Mouse (Mus musculus) thymus, adult 2 months (tissue): Measurements from ENCODE around the gene Sel1l.

ENCODE experiments used
- CTCF ChIP-seq: fragments of 200-500 bp; IDR thresholded peaks from 2 replicates; pipeline ENCODE4 v1.5.1; 2012; ENCODE audit warnings: mild to moderate bottlenecking, control low read depth, low read length, moderate library complexity, borderline replicate concordance; ENCODE audit not compliant: control insufficient read depth, poor library complexity, insufficient read depth; ENCODE audit errors: extremely low read depth
- POLR2A ChIP-seq: fragments of 200-500 bp; IDR thresholded peaks from 2 replicates; pipeline ENCODE4 v1.6.1; 2012; ENCODE audit warnings: mild to moderate bottlenecking, low read length, control low read depth, moderate library complexity; ENCODE audit not compliant: control insufficient read depth, poor library complexity, insufficient read depth; ENCODE audit errors: extremely low read depth

DNA sequence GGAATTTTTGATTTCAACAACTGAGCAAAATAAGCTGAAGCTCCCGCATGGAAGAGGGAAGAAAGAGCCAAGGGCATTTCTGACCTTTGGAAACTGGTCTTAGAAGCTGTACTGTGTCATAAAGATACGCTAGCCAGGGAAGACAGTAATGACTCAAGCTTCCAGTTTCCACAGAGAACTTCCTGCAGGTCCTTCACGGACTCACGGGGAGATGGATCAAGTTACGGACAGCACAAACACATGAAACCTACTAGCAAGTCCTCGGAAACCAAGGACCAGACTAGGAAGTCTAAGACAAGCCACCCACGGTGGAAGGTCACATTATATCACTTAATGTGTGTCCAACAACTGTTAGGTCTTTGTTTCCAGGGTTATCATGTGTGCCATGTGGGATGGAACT is 10.7 kb downstream of the Sel1l start:
- no peak for TF ChIP-seq CTCF
- TF ChIP-seq POLR2A, result no peak
